Mouse (Mus musculus): Measurements from ENCODE around the gene Hilpda. TPM values are rescaled to one million over a fixed set of nuclear protein-coding genes. Genes with fewer than 3 reads are reported as not detected.

The Hilpda gene
- polyA plus RNA-seq, 1 experiment from 2014 or later = 23.4 TPM

DNA sequence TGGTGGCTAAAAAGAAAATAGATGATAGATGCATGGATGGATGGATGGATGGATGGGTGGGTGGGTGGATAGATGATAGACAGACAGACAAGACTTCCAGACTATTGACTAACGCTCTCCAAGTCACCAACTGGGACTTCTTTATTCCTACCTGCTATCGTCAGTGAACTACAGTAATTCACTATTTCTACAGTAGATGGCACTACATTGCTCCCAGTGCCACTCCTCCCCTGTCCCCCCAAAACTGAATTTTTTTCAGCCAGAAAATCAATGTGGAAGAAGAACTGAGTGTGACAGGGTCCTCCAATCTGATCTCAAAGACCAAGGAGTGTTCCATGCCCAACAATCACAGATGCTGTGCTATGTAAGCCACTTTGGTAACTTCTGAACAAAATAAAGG lies 30.6 kb upstream of the Hilpda start:
- Histone ChIP-seq H3K9me3 (replicated peaks; ENCODE audit: control insufficient read depth, low read length) (no peaks in the 10 kb centered on the region), H3K4me1 (ENCODE audit: control insufficient read depth, insufficient read depth, low read length) (no peaks in the 10 kb centered on the region; the same call in 1 of the 2 replicates), H3K27me3 (ENCODE audit: control insufficient read depth, insufficient read depth, low read length) (no peaks in the 10 kb centered on the region), H3K4me2 (no peak overlapping the region), H3K27ac (ENCODE audit: low read depth, low read length) (no peak overlapping the region), H3K4me3 (ENCODE audit: low read depth, low read length) (no peak overlapping the region), H3K9ac (ENCODE audit: low read depth, low read length) (no peak overlapping the region), H3K36me3 (ENCODE audit: control insufficient read depth, insufficient read depth, low read length) (no peaks in the 10 kb centered on the region)
- no peak for ATAC-seq (replicated peaks; ENCODE audit: insufficient number of reproducible peaks, low FRiP score, low TSS enrichment)
- WGBS (ENCODE audit: insufficient replicate concordance) = 48% methylated on average over 2 of the region's 2 CpGs

DNA sequence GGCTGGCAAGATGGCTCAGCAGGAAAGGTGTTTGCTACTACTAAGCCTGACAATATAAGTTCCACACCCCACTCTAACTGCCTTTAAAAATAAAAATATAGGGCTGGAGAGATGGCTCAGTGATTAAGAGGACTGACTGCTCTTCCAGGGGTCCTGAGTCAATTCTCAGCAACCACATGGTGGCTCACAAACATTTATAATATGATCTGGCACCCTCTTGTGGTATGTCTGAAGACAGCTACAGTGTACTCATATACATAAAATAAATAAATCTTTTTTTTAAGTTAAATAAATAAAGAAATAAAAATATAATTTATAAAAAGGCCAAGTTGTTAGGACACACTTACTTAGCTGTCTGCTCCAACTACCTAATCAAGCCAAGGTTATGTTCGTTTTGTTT lies 30.0 kb upstream of the Hilpda start:
- no peaks in the 10 kb centered on the region; the same call in 1 of the 2 replicates for H3K4me1 ChIP-seq (ENCODE audit: control insufficient read depth, insufficient read depth, low read length)
- ATAC-seq (replicated peaks; ENCODE audit: insufficient number of reproducible peaks, low FRiP score, low TSS enrichment) = no peak
- H3K4me3 ChIP-seq (ENCODE audit: low read depth, low read length) = no peak overlapping the region
- no peak overlapping the region for H3K27ac ChIP-seq (ENCODE audit: low read depth, low read length)
- H3K27me3 ChIP-seq (ENCODE audit: control insufficient read depth, insufficient read depth, low read length) = no peaks in the 10 kb centered on the region
- H3K9ac ChIP-seq (ENCODE audit: low read depth, low read length) = no peak overlapping the region
- WGBS (ENCODE audit: insufficient replicate concordance) = 58% methylated on average over 1 of the region's 1 CpGs
- no peaks in the 10 kb centered on the region for H3K36me3 ChIP-seq (ENCODE audit: control insufficient read depth, insufficient read depth, low read length)
- H3K4me2 ChIP-seq = no peak overlapping the region
- H3K9me3 ChIP-seq (replicated peaks; ENCODE audit: control insufficient read depth, low read length) = no peaks in the 10 kb centered on the region

DNA sequence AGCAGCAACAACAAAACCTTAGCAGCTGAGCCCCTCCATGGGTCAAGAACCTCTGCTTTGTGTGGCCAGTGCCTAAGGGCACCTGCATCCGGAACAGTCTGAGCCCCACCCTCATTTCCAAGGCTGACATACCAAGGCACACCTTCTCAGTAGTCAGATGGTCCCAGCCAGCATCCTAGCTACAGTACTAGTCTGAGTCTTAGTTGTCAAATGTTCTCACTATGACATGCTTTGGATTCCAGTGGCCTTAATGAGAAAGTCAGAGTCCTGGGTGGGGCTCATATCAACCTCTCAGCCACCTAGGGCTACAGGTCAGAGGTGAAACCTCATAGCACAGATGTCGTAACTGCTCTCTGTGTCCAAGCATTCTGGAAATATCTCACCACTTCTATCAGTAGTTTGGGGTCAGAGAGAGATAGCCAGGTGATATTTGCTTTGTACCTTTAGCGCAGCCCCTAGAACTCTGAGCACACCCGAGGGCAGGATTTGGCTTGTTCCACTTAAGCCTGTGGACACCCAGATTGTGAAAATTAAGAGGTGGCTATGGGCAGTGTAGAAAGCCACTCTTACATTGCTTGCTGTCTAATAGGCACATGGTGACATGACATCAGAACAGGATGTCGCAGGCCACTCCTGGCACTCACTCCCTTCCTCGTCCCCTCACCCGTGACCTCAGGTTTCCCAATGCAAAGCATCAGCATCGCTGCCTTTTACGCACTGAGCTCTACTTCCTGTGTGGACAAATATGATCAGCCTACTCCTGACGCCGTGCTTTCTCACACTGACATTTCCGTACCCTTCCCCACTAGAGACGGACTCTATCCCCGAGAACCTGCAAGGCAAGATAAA lies 26.8 kb upstream of the Hilpda start:
- H3K4me2 ChIP-seq = no peak overlapping the region
- no peak overlapping the region for H3K4me3 ChIP-seq (ENCODE audit: low read depth, low read length)
- no peaks in the 10 kb centered on the region for H3K36me3 ChIP-seq (ENCODE audit: control insufficient read depth, insufficient read depth, low read length)
- ATAC-seq (replicated peaks; ENCODE audit: insufficient number of reproducible peaks, low FRiP score, low TSS enrichment) = no peak
- WGBS (ENCODE audit: insufficient replicate concordance) = 44% methylated on average over 14 of the region's 14 CpGs
- no peaks in the 10 kb centered on the region for H3K9me3 ChIP-seq (replicated peaks; ENCODE audit: control insufficient read depth, low read length)
- no peaks in the 10 kb centered on the region for H3K27me3 ChIP-seq (ENCODE audit: control insufficient read depth, insufficient read depth, low read length)
- no peak overlapping the region for H3K9ac ChIP-seq (ENCODE audit: low read depth, low read length)
- no peak overlapping the region for H3K27ac ChIP-seq (ENCODE audit: low read depth, low read length)
- no peaks in the 10 kb centered on the region; the same call in 1 of the 2 replicates for H3K4me1 ChIP-seq (ENCODE audit: control insufficient read depth, insufficient read depth, low read length)

DNA sequence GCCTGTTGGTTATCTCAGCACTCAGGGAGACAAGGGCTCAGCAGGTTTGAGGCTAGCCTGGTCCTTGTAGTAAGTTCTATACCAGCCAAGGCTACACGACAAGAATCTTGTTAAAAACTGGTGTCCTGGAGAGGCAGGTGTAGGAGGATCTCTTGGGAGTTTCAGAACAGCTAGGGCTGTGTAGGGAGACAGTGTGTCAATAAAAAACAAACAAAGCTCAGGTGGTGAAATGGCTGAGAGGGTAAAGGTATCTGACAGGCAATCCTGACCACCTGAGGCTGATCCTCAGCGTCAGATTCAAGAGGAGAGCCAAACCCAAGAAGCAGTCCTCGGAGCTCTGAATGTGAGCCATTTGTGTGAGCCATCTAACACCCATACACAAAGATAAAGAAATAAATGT lies 26.1 kb upstream of the Hilpda start:
- ATAC-seq (replicated peaks; ENCODE audit: insufficient number of reproducible peaks, low FRiP score, low TSS enrichment) = no peak
- H3K36me3 ChIP-seq (ENCODE audit: control insufficient read depth, insufficient read depth, low read length) = no peaks in the 10 kb centered on the region
- no peak overlapping the region for H3K9ac ChIP-seq (ENCODE audit: low read depth, low read length)
- no peaks in the 10 kb centered on the region for H3K27me3 ChIP-seq (ENCODE audit: control insufficient read depth, insufficient read depth, low read length)
- no peak overlapping the region for H3K4me2 ChIP-seq
- WGBS (ENCODE audit: insufficient replicate concordance) = 63% methylated on average over 3 of the region's 3 CpGs
- H3K9me3 ChIP-seq (replicated peaks; ENCODE audit: control insufficient read depth, low read length) = no peaks in the 10 kb centered on the region
- no peaks in the 10 kb centered on the region; the same call in 1 of the 2 replicates for H3K4me1 ChIP-seq (ENCODE audit: control insufficient read depth, insufficient read depth, low read length)
- no peak overlapping the region for H3K27ac ChIP-seq (ENCODE audit: low read depth, low read length)
- no peak overlapping the region for H3K4me3 ChIP-seq (ENCODE audit: low read depth, low read length)

DNA sequence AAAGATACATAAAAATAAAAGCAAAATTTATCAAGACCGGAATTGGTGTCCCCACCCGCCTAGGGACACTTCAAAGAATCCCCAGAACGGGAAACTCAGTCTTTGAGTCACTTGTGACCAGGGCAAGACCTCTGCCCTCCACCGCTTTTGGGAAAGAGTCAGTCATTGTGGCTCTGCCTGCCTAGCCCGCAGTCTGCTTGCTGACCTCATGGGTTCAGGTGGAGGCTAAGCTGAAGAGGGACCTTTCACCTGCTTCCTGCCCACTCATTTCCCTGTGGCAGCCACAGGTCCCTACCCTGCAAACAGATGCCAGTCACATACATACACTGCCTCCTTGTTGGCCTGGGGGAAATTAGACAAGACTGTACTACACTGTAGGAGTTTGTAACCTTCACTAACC lies 25.7 kb upstream of the Hilpda start:
- no peaks in the 10 kb centered on the region; the same call in 1 of the 2 replicates for H3K4me1 ChIP-seq (ENCODE audit: control insufficient read depth, insufficient read depth, low read length)
- 59% methylated on average over 5 of the region's 5 CpGs for WGBS (ENCODE audit: insufficient replicate concordance)
- no peak for ATAC-seq (replicated peaks; ENCODE audit: insufficient number of reproducible peaks, low FRiP score, low TSS enrichment)

DNA sequence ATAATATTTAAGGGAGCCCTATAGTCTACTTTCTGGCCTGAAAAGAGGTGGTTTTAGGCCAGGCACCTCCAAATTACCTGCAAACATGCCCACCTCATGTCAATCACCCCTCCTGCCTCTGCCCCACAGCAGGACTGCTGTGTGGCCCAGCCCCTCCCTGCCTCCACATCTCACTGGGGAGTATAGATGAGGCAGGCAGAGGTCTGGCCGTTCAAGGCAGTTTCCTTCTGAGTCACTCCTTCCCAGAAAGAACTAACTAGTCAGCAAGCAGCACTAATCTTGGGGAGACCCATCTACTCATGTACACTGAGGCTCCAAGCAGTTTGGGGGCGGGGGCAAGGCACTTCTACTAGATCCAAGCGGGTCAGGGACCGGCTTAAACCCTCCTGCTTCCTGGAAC lies 25.2 kb upstream of the Hilpda start:
- H3K36me3 ChIP-seq (ENCODE audit: control insufficient read depth, insufficient read depth, low read length) = no peaks in the 10 kb centered on the region
- no peak overlapping the region for H3K4me2 ChIP-seq
- WGBS (ENCODE audit: insufficient replicate concordance) = 51% methylated on average over 4 of the region's 4 CpGs
- no peak overlapping the region for H3K4me3 ChIP-seq (ENCODE audit: low read depth, low read length)
- no peaks in the 10 kb centered on the region for H3K9me3 ChIP-seq (replicated peaks; ENCODE audit: control insufficient read depth, low read length)
- no peaks in the 10 kb centered on the region; the same call in 1 of the 2 replicates for H3K4me1 ChIP-seq (ENCODE audit: control insufficient read depth, insufficient read depth, low read length)
- ATAC-seq (replicated peaks; ENCODE audit: insufficient number of reproducible peaks, low FRiP score, low TSS enrichment) = no peak
- H3K9ac ChIP-seq (ENCODE audit: low read depth, low read length) = no peak overlapping the region
- no peaks in the 10 kb centered on the region for H3K27me3 ChIP-seq (ENCODE audit: control insufficient read depth, insufficient read depth, low read length)
- no peak overlapping the region for H3K27ac ChIP-seq (ENCODE audit: low read depth, low read length)

More for the DNA sequence above, 25.7 kb upstream of the Hilpda start:
- Histone ChIP-seq H3K4me2 (no peak overlapping the region), H3K9me3 (replicated peaks; ENCODE audit: control insufficient read depth, low read length) (no peaks in the 10 kb centered on the region), H3K27me3 (ENCODE audit: control insufficient read depth, insufficient read depth, low read length) (no peaks in the 10 kb centered on the region), H3K4me3 (ENCODE audit: low read depth, low read length) (no peak overlapping the region), H3K36me3 (ENCODE audit: control insufficient read depth, insufficient read depth, low read length) (no peaks in the 10 kb centered on the region), H3K9ac (ENCODE audit: low read depth, low read length) (no peak overlapping the region), H3K27ac (ENCODE audit: low read depth, low read length) (no peak overlapping the region)

DNA sequence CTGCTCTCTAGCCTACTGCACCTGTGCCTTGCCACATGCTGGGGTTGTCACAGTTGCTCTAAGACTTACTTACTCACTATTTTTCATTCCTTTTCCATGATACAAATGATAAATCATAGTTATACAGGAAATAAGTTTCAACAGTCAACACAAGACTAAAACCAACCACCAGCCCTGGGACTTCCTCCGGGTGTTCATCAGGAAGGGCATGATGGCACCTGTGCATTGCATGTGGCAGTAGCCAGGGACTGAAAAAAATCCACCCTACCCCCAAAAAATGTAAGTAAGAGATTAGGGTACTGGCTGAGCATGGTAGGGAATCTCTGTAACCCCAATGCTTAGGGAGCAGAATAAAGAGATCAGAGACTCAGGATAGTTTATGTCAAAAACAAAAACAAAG lies 12.9 kb upstream of the Hilpda start:
- Histone ChIP-seq H3K36me3 (ENCODE audit: control insufficient read depth, insufficient read depth, low read length) (no peaks in the 10 kb centered on the region), H3K4me2 (no peak overlapping the region), H3K4me3 (ENCODE audit: low read depth, low read length) (no peak overlapping the region), H3K4me1 (ENCODE audit: control insufficient read depth, insufficient read depth, low read length) (no peaks in the 10 kb centered on the region), H3K27me3 (ENCODE audit: control insufficient read depth, insufficient read depth, low read length) (no peaks in the 10 kb centered on the region), H3K9me3 (replicated peaks; ENCODE audit: control insufficient read depth, low read length) (no peaks in the 10 kb centered on the region), H3K27ac (ENCODE audit: low read depth, low read length) (no peak overlapping the region), H3K9ac (ENCODE audit: low read depth, low read length) (no peak overlapping the region)
- 80% methylated on average over 1 of the region's 1 CpGs for WGBS (ENCODE audit: insufficient replicate concordance)
- no peak for ATAC-seq (replicated peaks; ENCODE audit: insufficient number of reproducible peaks, low FRiP score, low TSS enrichment)

DNA sequence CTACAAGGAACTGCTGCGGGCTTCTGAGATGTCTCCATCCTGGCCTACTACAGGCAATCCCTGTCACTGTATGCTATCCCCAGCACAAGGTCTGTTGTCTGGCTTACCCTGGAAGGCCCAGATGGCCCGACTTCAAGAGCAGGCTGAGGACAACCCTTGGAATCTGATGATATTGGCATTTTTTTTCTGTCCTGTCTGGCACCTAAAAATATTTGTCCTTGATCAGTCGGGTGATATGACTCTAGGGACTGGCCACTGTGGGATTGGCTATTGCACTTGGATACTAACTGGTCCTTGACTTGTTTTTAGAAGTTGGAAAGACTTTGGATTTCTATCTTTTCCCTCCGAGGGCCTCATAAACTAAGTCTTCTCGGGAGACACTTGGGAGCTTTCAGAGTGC lies 10.5 kb upstream of the Hilpda start:
- Histone ChIP-seq H3K4me1 (ENCODE audit: control insufficient read depth, insufficient read depth, low read length) (no peaks in the 10 kb centered on the region), H3K9me3 (replicated peaks; ENCODE audit: control insufficient read depth, low read length) (no peaks in the 10 kb centered on the region), H3K4me3 (ENCODE audit: low read depth, low read length) (no peak overlapping the region), H3K27ac (ENCODE audit: low read depth, low read length) (no peak overlapping the region), H3K4me2 (no peak overlapping the region), H3K9ac (ENCODE audit: low read depth, low read length) (no peak overlapping the region), H3K27me3 (ENCODE audit: control insufficient read depth, insufficient read depth, low read length) (no peaks in the 10 kb centered on the region), H3K36me3 (ENCODE audit: control insufficient read depth, insufficient read depth, low read length) (no peaks in the 10 kb centered on the region)
- ATAC-seq (replicated peaks; ENCODE audit: insufficient number of reproducible peaks, low FRiP score, low TSS enrichment) = no peak
- WGBS (ENCODE audit: insufficient replicate concordance) = 70% methylated on average over 5 of the region's 5 CpGs
